Mouse (Mus musculus): ENCODE data around the gene Cdv3. TPM values are rescaled to one million over a fixed set of nuclear protein-coding genes. Genes with fewer than 3 reads are reported as not detected.

Gene Cdv3
- polyA plus RNA-seq (2012; rRNA removed) = 70.8 and 71.7 TPM in 2 replicates

DNA sequence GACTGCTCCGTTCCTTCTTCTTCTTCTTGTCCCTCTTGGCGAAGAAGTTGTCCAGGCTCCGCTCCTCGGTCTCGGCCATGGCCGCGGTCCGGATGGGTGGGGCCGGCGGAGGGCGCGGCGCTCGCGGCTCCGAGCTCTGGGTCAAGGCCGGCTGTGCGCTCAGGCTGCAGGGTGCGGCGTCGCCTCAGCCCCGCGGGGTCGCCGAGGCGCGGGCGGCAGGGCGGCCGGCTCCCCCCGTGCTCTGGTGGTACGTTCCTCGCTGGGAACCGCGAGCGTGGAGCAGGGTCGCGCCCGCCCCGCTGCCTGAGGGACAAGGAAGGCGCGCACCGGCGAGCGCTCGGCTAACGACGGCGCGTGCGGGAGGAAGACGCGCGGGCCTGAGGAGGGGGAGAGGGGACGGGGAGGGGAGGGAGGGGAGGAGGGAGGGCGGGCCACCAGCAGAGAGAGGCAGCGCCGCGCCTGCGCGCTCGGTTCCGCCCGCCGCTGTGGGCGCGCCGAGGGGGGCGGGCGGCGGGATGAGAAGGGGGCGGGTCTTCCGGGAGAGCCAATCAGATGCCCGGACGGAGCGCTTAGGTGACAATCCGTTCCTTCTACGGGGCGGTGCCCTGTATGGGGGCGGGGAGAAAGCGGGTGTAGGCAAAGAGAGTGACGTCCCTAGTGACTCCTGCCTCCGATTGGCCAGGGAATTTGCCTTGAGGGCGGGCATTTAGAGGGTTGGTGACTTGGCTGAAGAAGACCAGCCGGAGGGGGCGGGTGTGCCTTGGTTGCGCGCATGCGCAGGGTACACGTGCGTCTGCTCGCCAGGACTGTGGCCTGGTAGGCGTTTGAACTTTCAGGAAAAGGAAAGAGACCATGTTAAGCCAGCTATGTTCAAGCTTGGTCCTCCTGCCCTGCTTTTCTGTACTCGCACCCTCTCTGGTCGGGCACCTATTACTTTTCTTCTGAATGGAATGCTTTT is at the start of gene Cdv3:
Gene Cdv3 (minus strand): TSS at position 551 of the 958 bp plus-strand sequence.

DNA sequence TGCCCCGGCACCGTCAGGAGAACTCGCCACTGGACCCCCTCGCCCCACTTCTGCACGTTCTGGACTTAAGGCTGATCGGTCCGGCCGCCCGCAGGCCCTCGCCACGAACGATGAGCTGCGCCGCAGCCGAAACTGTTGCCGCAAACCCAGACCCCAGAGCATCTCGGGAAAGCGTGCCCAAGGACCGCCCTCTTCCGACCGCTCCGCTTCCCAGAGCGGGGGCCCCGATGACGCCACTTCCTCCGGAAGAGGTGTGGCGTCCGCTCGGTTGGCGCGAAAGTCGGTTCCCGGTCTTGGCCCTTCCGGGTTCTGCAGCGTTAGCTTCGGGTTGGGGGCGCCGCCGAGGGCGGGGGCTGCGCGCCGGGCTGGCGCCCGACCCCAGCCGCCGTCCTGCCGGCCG is 60.7 kb downstream of the Cdv3 start, which contains the start of the genes 1300017J02Rik and Topbp1:
Gene 1300017J02Rik (minus strand): TSS at position 156 of the 400 bp plus-strand sequence.
Gene Topbp1 (plus strand): TSS at position 289 of the 400 bp plus-strand sequence.

Other genes starting within 250 kb of the Cdv3 start
- 52.3 and 55.7 TPM in 2 replicates for gene Srprb, start 163.7 kb downstream of the Cdv3 start, polyA plus RNA-seq (2012; rRNA removed)
- not detected in 2 replicates for gene Gm20425, start 135.5 kb downstream of the Cdv3 start, polyA plus RNA-seq (2012; rRNA removed)
- 12.3 and 14.5 TPM in 2 replicates for gene Trf, start 135.4 kb downstream of the Cdv3 start, polyA plus RNA-seq (2012; rRNA removed)
- 0.59 and 0.79 TPM in 2 replicates for gene 1300017J02Rik, start 60.8 kb downstream of the Cdv3 start, polyA plus RNA-seq (2012; rRNA removed)
- gene Topbp1, start 60.6 kb downstream of the Cdv3 start, polyA plus RNA-seq (2012; rRNA removed) = 46.2 and 54.2 TPM in 2 replicates
- gene Bfsp2, start 114.6 kb upstream of the Cdv3 start, polyA plus RNA-seq (2012; rRNA removed) = 2.0 and 2.4 TPM in 2 replicates